Mouse (Mus musculus): ENCODE measurements around the gene Gdf7. TPM values are rescaled to one million over a fixed set of nuclear protein-coding genes. Genes with fewer than 3 reads are reported as not detected.

Gene Gdf7
- total RNA-seq, 2 experiments from 2014 or later, result 0.18 TPM; not detected in 1

DNA sequence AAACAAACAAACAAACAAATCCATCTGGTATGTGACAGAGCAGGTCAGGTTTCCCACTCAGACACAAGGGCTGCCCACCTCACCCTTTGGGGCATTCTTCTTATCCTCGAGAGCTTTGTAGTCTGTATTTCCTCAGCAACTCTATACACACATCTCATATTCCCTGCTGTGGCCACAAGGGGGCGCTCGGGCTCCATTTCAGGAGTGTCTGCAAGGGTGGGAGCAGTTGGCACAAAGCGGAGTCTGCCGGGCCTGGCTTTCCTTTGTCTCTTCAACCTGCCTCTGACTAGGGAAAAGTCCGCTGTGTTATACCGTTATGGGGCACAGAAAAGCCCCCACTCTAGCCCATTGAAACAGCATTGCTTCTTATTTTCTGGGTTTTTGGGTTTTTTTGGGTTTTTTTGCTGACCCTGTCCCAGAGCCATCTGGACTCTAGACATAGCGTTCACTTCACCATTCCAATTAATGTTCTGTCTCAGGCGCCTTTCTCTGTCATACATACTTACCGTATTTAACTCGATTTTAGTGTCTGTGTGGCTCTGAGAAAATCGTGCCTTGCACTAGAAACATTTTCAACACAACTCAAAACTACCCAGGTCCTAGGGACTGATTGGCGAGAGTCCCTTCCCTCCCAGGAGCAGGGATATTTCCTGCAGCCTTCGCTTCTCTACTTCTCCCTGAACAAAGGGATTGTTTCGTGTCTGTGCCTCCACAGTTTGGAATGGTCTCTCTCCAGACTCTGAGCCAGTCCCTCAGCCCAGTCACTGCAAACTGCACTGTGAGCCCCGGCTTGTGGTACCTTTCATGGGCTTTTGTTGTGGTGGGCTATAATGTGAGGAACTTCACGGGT, 25.3 kb upstream of the Gdf7 start:
- DNase-seq, result peak; percentile 96

GRCm38 (mm10) chr12:8325943-8326522, 24.3 kb upstream of the Gdf7 start:
- peak; percentile 52 for DNase-seq

- peak; percentile 37 for DNase-seq
Observed at GRCm38 (mm10) chr12:8325245-8325942, 23.6 kb upstream of the Gdf7 start.

- DNase-seq, result no peak
Observed at GRCm38 (mm10) chr12:8324086-8324485, 22.3 kb upstream of the Gdf7 start.

DNA sequence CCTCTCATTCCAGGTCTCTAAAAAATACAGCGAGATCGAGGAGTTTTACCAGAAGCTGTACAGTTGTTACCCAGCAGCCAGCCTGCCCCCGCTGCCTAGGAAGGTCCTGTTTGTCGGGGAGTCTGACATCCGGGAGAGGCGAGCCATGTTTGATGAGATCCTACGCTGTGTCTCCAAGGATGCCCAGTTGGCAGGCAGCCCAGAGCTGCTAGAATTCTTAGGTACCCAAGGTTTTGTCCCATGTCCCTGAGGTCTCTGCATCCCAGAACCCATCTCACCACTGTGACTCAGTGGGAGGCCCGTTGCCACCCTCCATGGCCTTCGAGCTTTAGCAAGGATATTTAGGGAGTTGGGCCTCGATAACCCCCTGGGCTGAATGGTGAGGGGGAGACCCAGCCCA, 19.8 kb upstream of the Gdf7 start:
- DNase-seq, result peak; percentile 79

- peak; percentile 92 for DNase-seq
Observed at GRCm38 (mm10) chr12:8320084-8320713, 18.4 kb upstream of the Gdf7 start.

- no peak for DNase-seq
Observed at GRCm38 (mm10) chr12:8316541-8316940, 14.8 kb upstream of the Gdf7 start.

GRCm38 (mm10) chr12:8313773-8314172, 12.0 kb upstream of the Gdf7 start:
- no peak for DNase-seq

DNA sequence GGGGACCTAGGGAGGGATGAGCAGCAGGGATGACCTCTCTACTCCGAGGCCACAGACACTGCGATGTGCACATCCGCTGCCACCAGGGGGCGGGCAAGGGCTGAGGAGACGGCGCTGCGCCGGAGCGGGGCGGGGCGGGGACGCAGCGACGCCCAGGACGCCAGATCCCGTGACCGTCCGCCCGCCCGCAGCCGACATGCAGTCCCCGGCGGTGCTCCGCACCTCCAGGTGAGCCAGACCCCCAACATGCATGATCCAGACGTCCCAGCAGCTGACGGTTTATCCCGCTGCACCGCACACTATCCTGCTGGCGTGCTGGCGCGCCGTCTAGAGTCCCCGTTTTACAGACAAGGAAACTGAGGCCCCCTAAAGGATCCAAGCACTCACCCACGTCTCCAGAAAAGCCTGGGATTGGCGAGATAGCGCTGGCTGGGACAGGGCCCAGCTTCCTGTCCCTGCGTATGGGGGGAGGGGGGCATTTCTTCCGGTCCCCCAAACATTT, 11.6 kb upstream of the Gdf7 start, which contains the start of gene Hs1bp3:
Hs1bp3 (plus strand) TSS at position 163 of the 502 bp plus-strand sequence.
- peak; percentile 96 for DNase-seq

DNA sequence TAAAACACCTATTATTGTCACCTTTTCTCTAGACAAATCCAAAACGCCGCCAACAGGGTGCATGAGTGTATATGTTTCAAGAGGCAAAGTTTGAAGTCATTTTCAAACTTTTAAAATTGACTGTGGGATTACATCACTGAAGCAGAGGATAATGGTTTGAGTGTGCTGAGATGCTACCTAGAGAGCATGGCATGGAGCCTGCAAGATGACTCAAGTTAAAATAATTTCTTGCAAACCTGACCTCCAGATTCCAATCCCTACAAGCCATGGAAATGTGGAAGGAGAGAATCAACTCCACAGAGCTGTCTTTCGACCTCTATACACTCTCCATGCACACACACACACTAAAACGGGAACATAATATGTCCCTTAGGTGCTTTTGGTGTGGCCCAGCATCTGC, 10.5 kb upstream of the Gdf7 start:
- no peak for DNase-seq

GRCm38 (mm10) chr12:8310992-8311391, 9.2 kb upstream of the Gdf7 start:
- DNase-seq, result no peak

GRCm38 (mm10) chr12:8306910-8307309, 5.2 kb upstream of the Gdf7 start:
- no peak for DNase-seq

GRCm38 (mm10) chr12:8306432-8306831, 4.7 kb upstream of the Gdf7 start:
- peak; percentile 77 for DNase-seq

GRCm38 (mm10) chr12:8305258-8305657, 3.5 kb upstream of the Gdf7 start:
- no peak for DNase-seq

DNA sequence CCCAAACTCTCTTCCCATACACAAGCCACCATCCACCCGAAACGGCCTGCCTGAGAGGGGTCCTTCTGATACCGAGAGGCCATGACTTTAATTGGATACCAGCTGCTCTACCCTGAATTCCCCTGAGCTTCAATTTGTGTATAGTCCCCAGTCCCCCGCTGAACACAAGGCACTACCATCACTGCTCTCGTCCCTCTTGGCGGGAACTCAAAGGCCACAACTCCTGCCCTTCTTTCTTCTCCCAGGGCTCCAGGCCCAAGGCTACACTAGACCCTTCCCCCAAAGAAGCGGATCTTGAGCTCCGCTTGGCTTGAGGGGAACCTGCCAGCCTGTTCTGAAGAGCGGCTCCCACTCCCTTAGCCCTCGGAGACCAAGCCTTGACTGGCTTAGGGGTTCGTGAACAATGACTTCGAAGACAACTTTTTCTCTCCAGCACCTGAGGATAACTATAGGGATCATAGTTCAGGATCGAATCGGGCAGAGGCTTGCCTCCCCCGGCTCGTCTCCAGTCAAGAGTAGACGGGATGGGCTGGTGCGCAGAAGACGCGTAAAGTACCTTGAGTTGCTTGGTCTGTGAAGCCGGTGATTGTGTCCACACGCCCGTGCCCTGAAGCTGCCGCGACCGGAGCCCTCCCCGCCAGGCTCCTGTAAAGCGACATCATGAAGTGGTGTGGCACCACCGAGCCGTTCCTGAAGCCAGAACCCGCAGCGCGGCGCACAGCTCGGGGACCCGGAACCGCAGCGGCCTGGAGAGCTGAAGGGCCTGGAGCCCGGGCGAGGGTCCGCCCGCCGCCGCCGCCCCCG, 541 bp downstream of the Gdf7 start:
- no peak for DNase-seq

- DNase-seq, result no peak
Observed at GRCm38 (mm10) chr12:8300521-8300920, 1.2 kb downstream of the Gdf7 start.

DNA sequence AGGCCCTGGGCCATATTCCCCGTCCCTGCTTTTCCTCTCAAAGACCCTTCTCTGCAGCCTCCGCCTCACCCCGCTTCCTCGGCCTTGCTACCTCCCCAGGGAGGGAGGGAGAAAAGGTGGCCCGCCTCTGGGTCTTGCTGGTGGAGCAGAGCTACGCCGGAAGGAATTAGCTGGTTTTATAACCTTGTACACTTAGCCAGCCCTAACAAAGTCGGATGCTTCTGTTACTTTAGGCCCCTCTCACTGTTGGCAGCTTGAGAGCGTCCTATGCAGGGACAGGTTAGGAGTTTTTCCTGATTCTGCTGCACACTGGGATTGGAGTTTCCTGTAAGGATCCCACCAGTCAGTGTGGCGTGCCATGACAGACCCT, 1.7 kb downstream of the Gdf7 start:
- no peak for DNase-seq

DNA sequence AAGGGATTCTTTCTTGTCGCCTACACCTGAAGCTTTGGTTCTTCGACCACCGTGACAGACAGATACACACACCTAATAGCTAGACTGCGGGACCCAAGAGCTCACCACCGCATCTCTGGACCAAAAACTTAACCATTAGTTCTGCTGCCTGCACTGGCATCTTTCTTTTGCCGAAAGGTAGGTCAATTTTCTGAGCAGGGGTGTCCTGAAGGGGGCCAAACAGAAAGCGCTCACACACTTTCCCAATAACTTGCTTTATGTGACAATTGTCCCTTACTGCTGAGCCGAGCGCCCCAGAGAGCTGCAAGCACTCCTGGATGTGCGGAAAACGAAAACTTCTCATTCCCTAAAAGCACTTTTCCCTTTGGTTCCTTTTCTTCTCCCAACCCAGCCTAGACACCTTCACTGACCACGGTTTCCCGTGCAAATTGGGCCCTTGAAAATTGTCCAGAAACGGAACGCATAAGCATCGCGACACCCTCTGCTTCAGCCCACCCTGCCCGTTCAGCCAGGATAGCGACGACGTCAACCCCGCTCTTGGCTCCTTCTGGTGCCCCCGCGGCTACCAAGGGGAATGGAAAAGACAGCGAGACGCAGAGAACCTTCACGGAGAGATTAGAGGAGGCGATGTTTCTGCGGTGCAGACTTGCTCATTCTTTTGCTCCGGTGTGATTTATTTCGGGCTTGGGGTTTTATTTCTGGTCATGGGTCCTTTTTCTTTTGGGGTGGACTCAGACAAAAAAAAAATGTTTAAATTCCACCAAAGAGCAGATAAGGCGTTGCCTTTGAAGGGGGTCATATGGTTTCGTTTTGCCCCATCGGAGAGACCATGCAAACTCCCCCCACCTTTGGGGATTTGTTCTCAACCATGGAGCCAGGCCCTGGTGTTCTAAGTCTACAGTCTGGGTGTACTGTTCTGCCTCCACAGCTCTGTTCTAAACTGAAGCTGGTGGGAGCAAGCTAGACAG, 2.3 kb downstream of the Gdf7 start:
- DNase-seq, result no peak

DNA sequence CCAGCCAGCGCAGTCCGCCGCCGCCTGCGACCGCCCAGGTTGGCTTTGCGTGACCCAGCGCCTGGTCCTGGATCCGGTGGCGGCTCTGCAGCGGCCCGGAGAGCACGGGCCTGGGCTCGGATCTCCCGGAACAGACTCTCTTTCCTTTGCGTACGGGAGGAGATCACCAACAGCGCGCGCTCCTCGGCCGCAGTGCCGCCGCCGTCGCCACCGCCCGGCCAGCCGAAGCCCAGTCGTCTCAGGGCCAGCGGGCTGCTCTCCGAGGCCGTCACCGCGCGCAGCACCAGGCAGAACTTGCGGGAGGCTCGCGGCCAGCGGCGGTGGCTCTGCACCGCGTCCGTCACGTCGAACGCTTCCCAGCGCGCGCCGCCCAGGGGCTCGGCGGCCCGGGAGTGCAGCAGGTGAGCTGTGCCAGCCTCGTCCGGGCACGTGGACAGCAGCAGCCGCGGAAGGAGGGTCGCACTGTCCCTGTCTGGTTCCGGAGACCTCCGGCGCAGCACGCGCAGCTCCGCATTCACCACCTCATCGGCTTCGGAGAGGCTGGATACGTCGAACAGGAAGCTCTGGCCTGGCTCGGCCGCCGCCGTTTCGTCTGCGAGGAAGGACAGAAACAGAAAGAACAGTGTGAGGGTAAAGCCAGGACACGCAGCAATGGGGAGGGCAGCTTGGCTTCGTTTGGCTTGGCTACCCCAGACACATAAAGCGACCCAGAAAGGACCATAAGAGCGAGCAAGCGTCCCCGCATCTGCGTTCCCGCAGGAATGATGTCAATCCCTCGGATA, 3.2 kb downstream of the Gdf7 start:
- DNase-seq, result no peak

Data from adrenal gland, postnatal 10 days (tissue).